Mouse (Mus musculus): ENCODE results near the gene Cnbp. TPM values are rescaled to one million over a fixed set of nuclear protein-coding genes. Genes with fewer than 3 reads are reported as not detected.

Cnbp gene
- 436 TPM for polyA plus RNA-seq (2015; fragmentation: Illumina TruSeq; extraction: RNeasy Lipid Tissue Mini Kit (QIAGEN cat#74804); ENCODE audit: low read depth, low replicate concordance)

DNA sequence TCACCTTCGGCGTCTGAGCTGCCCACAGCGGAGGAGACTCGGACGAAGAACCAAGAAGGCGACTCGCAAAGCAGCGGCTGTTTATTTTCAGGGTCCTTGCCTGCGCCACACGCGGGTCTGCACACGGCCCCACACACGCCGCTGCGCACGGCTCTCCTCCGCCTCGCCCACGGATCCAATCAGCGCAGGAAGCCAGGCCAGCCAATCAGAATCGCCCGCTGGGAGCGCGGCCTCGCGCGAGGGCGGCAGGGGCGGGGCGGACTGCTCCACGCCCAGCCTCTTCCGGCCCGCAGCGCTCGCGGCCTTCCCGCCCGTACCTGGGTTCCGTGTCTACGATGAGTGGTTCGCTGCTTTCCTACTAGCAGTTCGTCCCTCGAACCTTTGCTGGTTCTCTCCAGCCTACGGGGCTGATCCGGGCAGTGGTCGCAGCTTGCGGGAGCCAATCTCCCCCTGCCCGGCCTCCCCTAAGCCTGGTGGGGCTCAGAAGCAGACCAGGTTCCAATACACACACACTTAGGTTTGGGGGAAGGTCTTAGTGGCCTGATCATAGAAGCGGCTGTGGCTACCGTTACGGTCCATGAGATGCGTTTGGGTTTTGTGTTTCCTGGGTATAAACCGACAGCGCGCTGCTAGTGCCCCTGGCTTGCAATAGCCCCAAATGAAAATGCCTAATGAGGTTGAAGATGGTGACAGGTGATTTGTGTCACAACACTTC lies at the start of gene Cnbp:
Gene Cnbp, minus strand, starts transcription at position 207 of the 715 bp plus-strand sequence.

DNA sequence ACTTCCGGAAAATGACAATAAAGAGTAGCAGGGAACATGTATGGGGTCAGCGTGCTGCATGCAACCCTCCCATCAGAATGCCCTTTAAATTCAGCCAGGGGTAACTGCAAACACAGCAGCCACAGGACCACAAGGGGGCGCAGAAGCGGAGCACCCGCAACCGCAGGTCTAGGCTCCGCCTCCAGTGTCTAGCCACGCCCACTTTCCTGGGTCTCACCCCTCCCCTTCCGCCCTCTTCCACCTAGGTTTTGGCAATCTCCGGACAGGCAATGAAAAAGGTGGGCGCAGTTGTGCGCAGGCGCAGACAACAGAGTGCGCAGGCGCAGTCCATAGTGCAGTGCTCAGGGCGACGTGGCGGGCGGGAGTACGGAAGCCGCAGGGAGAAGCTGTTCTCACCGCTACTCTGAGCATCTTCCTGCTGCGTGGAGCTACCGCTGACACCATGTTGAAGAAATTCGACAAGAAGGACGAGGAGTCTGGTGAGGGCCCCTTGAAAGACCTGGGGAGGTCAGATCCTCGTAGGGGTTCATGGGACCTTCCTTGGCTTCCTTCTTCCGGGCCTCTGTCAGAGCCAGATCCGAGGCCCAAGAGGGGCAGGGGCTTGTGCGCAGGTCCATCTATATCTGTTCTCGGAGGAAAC lies 36.8 kb upstream of the Cnbp start, which contains the start of gene Copg1:
Gene Copg1, plus strand, starts transcription at position 221 of the 640 bp plus-strand sequence.

GRCm38 (mm10) chr6:87838551-87839197 lies 12.2 kb downstream of the Cnbp start, which contains the start of gene Isy1:
Gene Isy1 (minus strand): TSS chr6:87838798.

DNA sequence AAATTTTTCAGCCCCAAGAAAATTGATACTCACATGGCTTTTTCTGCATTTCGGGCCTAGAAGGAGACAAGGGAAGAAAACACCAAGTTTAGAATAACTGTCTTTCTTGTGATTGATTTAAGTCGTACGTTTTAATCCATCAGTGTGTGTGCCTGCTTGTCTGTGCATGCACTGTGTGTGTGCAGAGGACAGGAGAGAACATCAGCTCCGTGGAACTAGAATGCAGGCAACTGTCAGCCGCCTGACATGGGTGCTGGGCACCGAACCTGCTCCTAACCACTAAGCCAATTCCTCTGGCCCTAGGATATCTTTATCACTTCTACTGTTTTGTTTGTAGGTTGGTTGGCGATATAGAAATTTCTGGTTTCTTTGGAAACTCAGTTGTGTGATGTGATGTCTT lies 15.2 kb downstream of the Cnbp start, which contains the start of gene Gm45140:
Gene Gm45140, minus strand, starts transcription at position 101 of the 400 bp plus-strand sequence.

DNA sequence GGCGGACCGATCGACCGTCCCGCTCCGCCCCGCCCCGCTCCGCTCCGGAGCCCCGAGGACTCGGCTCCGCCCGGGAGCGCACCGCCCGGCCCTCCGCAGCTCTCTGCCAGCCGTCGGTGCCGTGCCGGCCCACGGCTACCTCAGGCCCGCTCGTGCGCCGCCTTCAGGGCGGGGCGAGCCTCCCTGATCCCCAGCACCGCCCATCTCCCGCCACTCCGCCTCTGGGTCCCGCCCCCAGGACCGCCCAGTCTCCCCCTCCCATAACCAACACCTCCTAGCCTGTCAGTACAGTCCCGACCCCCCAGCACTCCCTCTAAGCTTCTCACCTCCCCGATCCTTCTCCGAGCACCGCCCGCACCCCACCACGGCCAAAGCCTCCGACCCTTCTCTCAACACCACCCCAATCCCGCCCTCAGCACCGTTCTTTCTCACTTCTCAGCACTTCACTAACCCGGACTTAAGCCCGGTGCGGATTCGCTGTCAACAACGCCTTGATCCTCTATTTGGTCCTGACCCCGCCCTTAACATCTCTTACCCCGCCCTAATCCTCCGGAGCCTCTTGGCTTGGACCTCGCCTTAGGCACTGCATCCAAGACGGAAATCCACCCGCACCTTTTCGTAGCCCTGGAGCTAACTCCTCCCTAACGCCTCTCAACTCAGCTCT lies 39.1 kb downstream of the Cnbp start, which contains the start of gene Rab43:
Gene Rab43, minus strand, starts transcription at position 490 of the 664 bp plus-strand sequence.

Other genes starting within 250 kb of the Cnbp start
- 5.9 TPM for gene Aplf, start 178.9 kb downstream of the Cnbp start, polyA plus RNA-seq (2015; fragmentation: Illumina TruSeq; extraction: RNeasy Lipid Tissue Mini Kit (QIAGEN cat#74804); ENCODE audit: low read depth, low replicate concordance)
- 4.3 TPM for gene Efcc1, start 120.2 kb downstream of the Cnbp start, polyA plus RNA-seq (2015; fragmentation: Illumina TruSeq; extraction: RNeasy Lipid Tissue Mini Kit (QIAGEN cat#74804); ENCODE audit: low read depth, low replicate concordance)
- 0.58 TPM for gene Gp9, start 73.0 kb downstream of the Cnbp start, polyA plus RNA-seq (2015; fragmentation: Illumina TruSeq; extraction: RNeasy Lipid Tissue Mini Kit (QIAGEN cat#74804); ENCODE audit: low read depth, low replicate concordance)
- gene Rab43, start 38.9 kb downstream of the Cnbp start, polyA plus RNA-seq (2015; fragmentation: Illumina TruSeq; extraction: RNeasy Lipid Tissue Mini Kit (QIAGEN cat#74804); ENCODE audit: low read depth, low replicate concordance): 9.8 TPM
- gene Gm45140, start 15.3 kb downstream of the Cnbp start, polyA plus RNA-seq (2015; fragmentation: Illumina TruSeq; extraction: RNeasy Lipid Tissue Mini Kit (QIAGEN cat#74804); ENCODE audit: low read depth, low replicate concordance): 1.8 TPM
- gene Isy1, start 12.3 kb downstream of the Cnbp start, polyA plus RNA-seq (2015; fragmentation: Illumina TruSeq; extraction: RNeasy Lipid Tissue Mini Kit (QIAGEN cat#74804); ENCODE audit: low read depth, low replicate concordance): 28.0 TPM
- gene Copg1, start 36.7 kb upstream of the Cnbp start, polyA plus RNA-seq (2015; fragmentation: Illumina TruSeq; extraction: RNeasy Lipid Tissue Mini Kit (QIAGEN cat#74804); ENCODE audit: low read depth, low replicate concordance): 223 TPM
- gene Hmces, start 62.8 kb upstream of the Cnbp start, polyA plus RNA-seq (2015; fragmentation: Illumina TruSeq; extraction: RNeasy Lipid Tissue Mini Kit (QIAGEN cat#74804); ENCODE audit: low read depth, low replicate concordance): 27.1 TPM
- 20.5 TPM for gene H1fx, start 130.5 kb upstream of the Cnbp start, polyA plus RNA-seq (2015; fragmentation: Illumina TruSeq; extraction: RNeasy Lipid Tissue Mini Kit (QIAGEN cat#74804); ENCODE audit: low read depth, low replicate concordance)
- gene Rab7, start 194.2 kb upstream of the Cnbp start, polyA plus RNA-seq (2015; fragmentation: Illumina TruSeq; extraction: RNeasy Lipid Tissue Mini Kit (QIAGEN cat#74804); ENCODE audit: low read depth, low replicate concordance): 426 TPM
- gene Rpn1, start 233.4 kb upstream of the Cnbp start, polyA plus RNA-seq (2015; fragmentation: Illumina TruSeq; extraction: RNeasy Lipid Tissue Mini Kit (QIAGEN cat#74804); ENCODE audit: low read depth, low replicate concordance): 141 TPM